Mouse (Mus musculus) hindbrain, embryonic 12.5 days (tissue): ENCODE results near the gene Vps16. TPM values are rescaled to one million over a fixed set of nuclear protein-coding genes. Genes with fewer than 3 reads are reported as not detected.
A peak's percentile ranks its signal among the peaks of the same experiment; 100 is the strongest.

ENCODE experiments used
- ATAC-seq: fragments of 200-750 bp; cut with Nextera tagmentation; 2 replicates; pipeline ENCODE4 v1.8.0; 2017; ENCODE audit warnings: moderate TSS enrichment; ENCODE audit not compliant: low FRiP score
- H3K27ac ChIP-seq: fragments of 300-500 bp; sonication (generic); 2 replicates; pipeline ENCODE4 v1.5.1; 2016; ENCODE audit warnings: mild to moderate bottlenecking
- H3K27me3 ChIP-seq: fragments of 300-500 bp; sonication (generic); 2 replicates; pipeline ENCODE4 v1.6.1; 2016; ENCODE audit warnings: mild to moderate bottlenecking
- H3K36me3 ChIP-seq: fragments of 300-500 bp; sonication (generic); 2 replicates; pipeline ENCODE4 v1.6.1; 2016; ENCODE audit warnings: mild to moderate bottlenecking
- H3K4me1 ChIP-seq: fragments of 300-500 bp; sonication (generic); 2 replicates; pipeline ENCODE4 v1.6.1; 2016
- H3K4me2 ChIP-seq: fragments of 300-500 bp; sonication (generic); replicated peaks from 2 replicates; pipeline ENCODE4 v1.6.1; 2016; ENCODE audit warnings: mild to moderate bottlenecking
- H3K4me3 ChIP-seq: fragments of 300-500 bp; sonication (generic); 2 replicates; pipeline ENCODE4 v1.5.1; 2016; ENCODE audit warnings: mild to moderate bottlenecking
- H3K9ac ChIP-seq: fragments of 300-500 bp; sonication (generic); 2 replicates; pipeline ENCODE4 v1.6.1; 2016; ENCODE audit warnings: mild to moderate bottlenecking, moderate library complexity
- H3K9me3 ChIP-seq: fragments of 300-500 bp; sonication (generic); replicated peaks from 2 replicates; pipeline ENCODE4 v1.6.1; 2016; ENCODE audit warnings: mild to moderate bottlenecking
- WGBS: fragments of 180-500 bp; shearing (Covaris S2); methylation state at CpG from one replicate; pipeline ENCODE4 v1.1.7; 2016; 5-methylcytosine and 5-hydroxymethylcytosine counted together
- polyA plus RNA-seq: library from polyadenylated mRNA; unstranded; fragments of >200 nt; fragmentation: Nextera tagmentation; extraction: Ambion mirVana; gene quantifications from 2 replicates; pipeline ENCODE4 v1.2.1, GENCODE M21; 2016

The Vps16 gene
- polyA plus RNA-seq, 1 experiment from 2014 or later = 107 TPM

DNA sequence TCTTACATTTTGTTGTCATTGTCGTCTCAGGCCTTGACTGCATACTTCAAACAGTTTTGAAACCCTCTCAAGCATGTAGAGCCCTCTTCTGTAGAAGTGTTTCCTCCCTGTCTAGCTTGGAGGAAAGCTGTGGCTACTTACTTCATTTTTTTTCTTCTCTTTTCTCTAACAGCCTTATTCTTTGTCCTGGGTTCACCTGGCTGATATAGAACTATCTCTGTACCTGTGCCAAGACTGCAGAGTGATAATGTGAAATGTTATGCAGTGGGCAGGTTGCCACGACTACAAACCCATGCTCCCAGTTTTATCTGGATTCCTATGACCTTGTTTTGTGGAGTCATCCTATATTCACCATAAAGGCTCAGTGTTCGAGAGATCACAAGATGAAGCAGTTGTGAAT lies 6.3 kb downstream of the Vps16 start:
- no peaks in the 10 kb centered on the region for H3K9me3 ChIP-seq
- ATAC-seq = no peak
- no peak overlapping the region for H3K4me3 ChIP-seq
- H3K9ac ChIP-seq = no peak overlapping the region
- no peaks in the 10 kb centered on the region for H3K27me3 ChIP-seq
- 90% methylated on average over 3 of the region's 3 CpGs for whole genome bisulfite sequencing
- H3K4me2 ChIP-seq = no peak overlapping the region
- no peak overlapping the region for H3K27ac ChIP-seq
- peaks cover under 1% of the 10 kb centered on the region for H3K4me1 ChIP-seq
- peaks cover 6% of the 10 kb centered on the region; the same call in 1 of the 2 replicates for H3K36me3 ChIP-seq

DNA sequence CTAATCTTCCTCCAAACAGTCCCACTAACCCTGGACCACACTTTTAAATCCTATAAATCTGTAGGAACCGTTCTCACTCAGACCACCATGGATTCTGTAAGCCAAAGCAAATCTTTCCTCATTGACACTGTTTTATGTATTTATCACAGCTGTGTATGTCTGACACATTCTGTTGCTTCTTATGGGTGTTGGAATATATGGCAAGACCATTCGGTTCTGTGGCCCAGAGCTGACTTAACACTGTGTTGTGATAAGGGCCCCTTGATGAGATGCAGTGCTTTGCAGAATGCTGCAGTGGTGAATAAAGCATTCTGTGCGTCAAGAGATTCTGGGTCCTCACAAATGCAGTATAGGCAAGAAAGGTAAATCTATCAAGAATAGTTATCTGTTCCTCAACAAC lies 8.0 kb downstream of the Vps16 start:
- Histone ChIP-seq H3K4me2 (no peak overlapping the region), H3K9me3 (no peaks in the 10 kb centered on the region), H3K4me3 (no peak overlapping the region), H3K36me3 (peaks cover 9% of the 10 kb centered on the region; the same call in 1 of the 2 replicates), H3K4me1 (no peaks in the 10 kb centered on the region), H3K27me3 (no peaks in the 10 kb centered on the region), H3K27ac (no peak overlapping the region), H3K9ac (no peak overlapping the region)
- 90% methylated on average over 3 of the region's 3 CpGs for WGBS
- ATAC-seq = no peak

DNA sequence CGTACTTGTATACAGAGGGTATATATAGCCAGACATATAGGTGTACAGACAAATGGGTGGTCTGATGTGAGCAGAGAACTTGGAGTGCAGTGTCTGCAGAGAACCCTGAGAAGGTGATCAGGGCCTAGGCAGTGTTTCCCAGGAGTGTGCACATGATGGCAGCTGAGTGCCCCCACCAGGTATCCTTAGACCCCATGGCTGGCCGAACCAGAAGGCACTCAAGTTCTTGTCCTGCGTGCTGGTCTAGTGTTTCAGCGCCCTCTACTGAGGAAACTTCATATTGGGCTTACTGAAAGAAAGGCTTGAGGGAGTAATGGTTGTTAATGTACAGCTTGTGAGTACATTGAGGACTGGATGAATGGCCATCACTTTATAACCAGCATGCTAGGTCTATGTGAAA lies 9.0 kb downstream of the Vps16 start:
- H3K9ac ChIP-seq = no peak overlapping the region
- H3K36me3 ChIP-seq = peaks cover 17% of the 10 kb centered on the region
- H3K4me2 ChIP-seq = no peak overlapping the region
- no peak for ATAC-seq
- no peaks in the 10 kb centered on the region for H3K27me3 ChIP-seq
- no peaks in the 10 kb centered on the region for H3K4me1 ChIP-seq
- WGBS = 26% methylated on average over 4 of the region's 4 CpGs
- H3K4me3 ChIP-seq = no peak overlapping the region
- no peak overlapping the region for H3K27ac ChIP-seq
- H3K9me3 ChIP-seq = no peaks in the 10 kb centered on the region

DNA sequence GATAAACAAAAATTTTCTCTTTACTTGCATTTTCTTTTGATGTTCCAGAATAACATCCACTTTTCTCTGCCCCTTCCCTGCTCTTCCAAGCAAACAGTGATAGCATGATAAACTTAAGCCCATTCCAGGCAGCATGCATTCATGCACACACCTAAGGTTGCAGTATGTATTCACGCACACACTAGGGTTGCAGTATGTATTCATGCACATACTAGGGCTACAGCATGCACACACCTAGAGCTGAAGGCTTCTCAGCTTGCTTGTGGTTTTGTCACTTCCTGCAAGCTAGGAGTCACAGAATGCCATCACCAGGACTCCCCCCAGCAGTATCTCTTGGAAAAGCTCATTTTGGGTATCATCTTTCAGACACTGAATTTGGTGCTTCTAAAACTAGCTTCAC lies 12.6 kb downstream of the Vps16 start:
- H3K9ac ChIP-seq = no peak overlapping the region
- H3K4me1 ChIP-seq = no peaks in the 10 kb centered on the region
- no peaks in the 10 kb centered on the region for H3K27me3 ChIP-seq
- 95% methylated on average over 1 of the region's 1 CpGs for WGBS
- peaks cover 51% of the 10 kb centered on the region for H3K36me3 ChIP-seq
- no peak overlapping the region for H3K4me2 ChIP-seq
- H3K4me3 ChIP-seq = no peak overlapping the region
- no peak overlapping the region for H3K27ac ChIP-seq
- H3K9me3 ChIP-seq = no peaks in the 10 kb centered on the region
- ATAC-seq = no peak

DNA sequence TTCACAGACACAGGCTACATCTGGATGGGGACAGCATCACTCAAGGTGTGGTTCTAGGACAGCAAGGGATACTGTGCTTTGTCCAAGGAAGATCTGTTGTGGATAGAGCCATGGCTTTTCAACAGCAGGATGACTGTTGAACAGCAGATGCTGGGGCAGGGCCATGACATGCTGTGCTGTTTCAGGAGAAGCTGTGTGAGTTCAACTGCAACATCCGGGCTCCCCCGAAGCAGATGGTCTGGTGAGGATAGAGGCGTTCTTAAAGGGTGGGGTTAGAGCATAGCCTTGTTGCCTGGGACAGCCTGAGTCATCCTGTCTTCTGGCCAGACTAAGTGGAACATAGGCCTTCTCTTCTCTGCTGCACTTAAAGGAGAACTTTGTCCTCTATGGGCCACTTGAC lies 14.7 kb downstream of the Vps16 start:
- Histone ChIP-seq H3K36me3 (peaks cover 68% of the 10 kb centered on the region), H3K4me1 (no peaks in the 10 kb centered on the region), H3K4me3 (no peak overlapping the region), H3K4me2 (no peak overlapping the region), H3K27me3 (no peaks in the 10 kb centered on the region), H3K9ac (no peak overlapping the region), H3K9me3 (no peaks in the 10 kb centered on the region), H3K27ac (no peak overlapping the region)
- no peak for ATAC-seq
- WGBS = 91% methylated on average over 3 of the region's 3 CpGs

DNA sequence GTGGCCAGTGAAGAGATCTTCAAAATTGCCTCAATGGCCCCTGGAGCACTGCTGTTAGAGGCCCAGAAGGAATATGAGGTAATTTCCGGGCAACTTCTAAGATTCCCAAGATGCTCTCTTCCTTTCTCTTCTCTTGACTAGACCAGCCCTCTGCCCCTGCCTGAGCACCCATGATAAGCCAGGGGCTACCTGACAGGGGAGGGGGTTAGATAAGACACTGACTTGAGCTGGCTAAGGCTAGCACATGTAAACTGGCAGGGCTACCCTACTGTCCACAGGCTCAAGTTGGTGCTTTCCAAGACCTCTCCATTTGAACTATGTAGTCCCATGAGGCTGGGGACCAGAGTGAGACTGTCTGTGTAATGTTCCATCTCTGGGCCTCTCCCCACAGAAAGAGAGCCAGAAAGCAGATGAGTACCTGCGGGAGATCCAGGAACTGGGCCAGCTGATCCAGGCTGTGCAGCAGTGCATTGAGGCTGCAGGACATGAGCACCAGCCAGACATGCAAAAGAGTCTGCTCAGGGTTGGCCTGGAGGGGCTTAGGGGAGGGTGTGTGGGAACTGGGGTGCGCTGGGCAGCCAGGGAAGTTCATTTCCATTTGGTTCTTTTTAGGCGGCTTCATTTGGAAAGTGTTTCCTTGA lies 15.8 kb downstream of the Vps16 start:
- Histone ChIP-seq H3K9me3 (no peaks in the 10 kb centered on the region), H3K4me1 (no peaks in the 10 kb centered on the region), H3K27me3 (no peaks in the 10 kb centered on the region), H3K4me2 (no peak overlapping the region), H3K36me3 (peaks cover 76% of the 10 kb centered on the region), H3K9ac (no peak overlapping the region), H3K4me3 (no peak overlapping the region), H3K27ac (no peak overlapping the region)
- no peak for ATAC-seq
- 94% methylated on average over 4 of the region's 4 CpGs for WGBS

DNA sequence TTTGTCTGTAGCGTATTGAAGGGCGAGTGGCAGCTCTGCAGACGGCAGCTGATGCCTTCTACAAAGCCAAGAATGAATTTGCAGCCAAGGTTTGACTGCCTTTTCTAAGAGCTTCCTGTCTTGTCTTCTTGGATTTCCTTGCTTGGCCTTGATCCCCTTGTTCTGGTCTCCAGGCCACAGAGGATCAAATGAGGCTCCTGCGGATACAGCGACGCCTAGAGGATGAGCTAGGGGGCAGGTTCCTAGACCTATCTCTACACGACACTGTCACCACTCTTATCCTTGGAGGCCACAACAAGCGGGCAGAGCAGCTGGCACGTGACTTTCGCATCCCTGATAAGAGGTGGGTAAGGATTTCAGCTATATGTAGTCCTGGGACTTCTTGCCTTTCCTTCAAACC lies 18.0 kb downstream of the Vps16 start:
- Histone ChIP-seq H3K4me1 (no peaks in the 10 kb centered on the region), H3K4me3 (no peak overlapping the region), H3K36me3 (peaks cover 76% of the 10 kb centered on the region), H3K27ac (no peak overlapping the region), H3K27me3 (0 out of 2 replicates have a peak, but pooled peaks cover 3% of the 10 kb centered on the region), H3K9me3 (no peaks in the 10 kb centered on the region), H3K9ac (no peak overlapping the region), H3K4me2 (no peak overlapping the region)
- ATAC-seq = no peak
- WGBS = 88% methylated on average over 10 of the region's 10 CpGs

DNA sequence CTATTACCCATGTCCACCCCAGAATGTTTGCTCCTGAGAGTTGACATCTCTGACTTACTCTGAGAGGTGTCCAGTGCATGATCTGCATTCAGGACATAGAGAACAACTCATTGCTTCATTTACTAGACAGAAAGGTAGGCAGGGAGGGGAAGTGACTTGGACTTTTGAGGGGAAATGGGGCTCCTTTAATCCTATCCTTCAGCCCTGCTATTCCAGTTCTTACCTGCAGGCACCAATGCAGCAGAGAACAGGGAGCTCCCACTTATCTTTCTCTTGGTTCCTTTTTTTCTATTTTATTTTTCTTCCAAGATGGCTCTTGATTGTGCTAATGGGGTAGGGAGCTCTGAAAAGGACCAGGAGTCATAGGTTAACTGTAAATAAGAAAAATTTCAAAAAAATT lies 24.3 kb downstream of the Vps16 start:
- H3K27me3 ChIP-seq = peaks cover 9% of the 10 kb centered on the region; the same call in 1 of the 2 replicates
- H3K36me3 ChIP-seq = peaks cover 15% of the 10 kb centered on the region
- H3K9me3 ChIP-seq = no peaks in the 10 kb centered on the region
- H3K9ac ChIP-seq = no peak overlapping the region
- H3K4me2 ChIP-seq = no peak overlapping the region
- no peak overlapping the region for H3K4me3 ChIP-seq
- H3K27ac ChIP-seq = no peak overlapping the region
- peaks cover 22% of the 10 kb centered on the region for H3K4me1 ChIP-seq
- ATAC-seq = no peak

DNA sequence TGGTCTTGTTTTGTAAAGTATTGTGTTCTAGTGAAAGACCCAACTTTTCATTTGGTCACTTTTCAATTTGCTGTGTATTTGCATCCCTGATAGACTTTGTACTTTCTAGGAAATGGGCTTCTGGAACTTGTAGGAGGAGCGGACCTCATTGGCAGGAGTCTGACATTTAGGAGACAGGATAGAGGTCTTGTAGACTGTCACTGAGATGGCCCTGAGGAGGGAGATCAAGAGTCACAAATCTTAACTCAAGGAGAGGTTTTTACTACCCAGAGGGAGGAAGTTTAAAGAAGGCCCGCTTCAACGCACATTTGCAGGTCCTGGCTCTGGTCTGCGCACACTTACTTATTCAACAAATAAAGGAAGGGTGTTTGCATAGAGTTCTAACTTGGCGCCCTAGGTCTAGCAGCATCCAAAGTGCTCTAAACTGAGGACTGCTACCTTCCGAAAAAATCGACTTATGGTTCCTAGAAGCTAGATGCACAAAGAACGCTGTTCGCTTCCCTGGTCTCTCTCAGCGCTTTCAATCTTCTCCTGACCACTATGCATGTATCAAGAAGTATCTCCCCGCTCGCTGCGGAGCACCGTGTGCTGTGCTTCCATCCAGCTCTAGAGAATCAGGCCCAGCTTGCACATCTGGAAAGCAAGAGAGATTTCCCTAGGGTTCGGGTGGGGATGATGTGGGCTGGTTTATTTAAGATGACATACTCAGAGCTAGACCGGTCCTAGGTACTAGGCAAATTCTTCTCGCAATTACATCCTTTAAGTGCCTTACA lies 25.1 kb downstream of the Vps16 start:
- Histone ChIP-seq H3K36me3 (peaks cover 8% of the 10 kb centered on the region), H3K4me1 (peaks cover 22% of the 10 kb centered on the region), H3K4me3 (peak overlapping the region; percentile 84), H3K9me3 (no peaks in the 10 kb centered on the region), H3K9ac (peak overlapping the region; percentile 76), H3K4me2 (peak overlapping the region; percentile 84), H3K27me3 (peaks cover 9% of the 10 kb centered on the region; the same call in 1 of the 2 replicates), H3K27ac (no peak overlapping the region)
- 9% methylated on average over 17 of the region's 17 CpGs for WGBS
- peak; percentile 18; the same call in 1 of the 2 replicates for ATAC-seq

DNA sequence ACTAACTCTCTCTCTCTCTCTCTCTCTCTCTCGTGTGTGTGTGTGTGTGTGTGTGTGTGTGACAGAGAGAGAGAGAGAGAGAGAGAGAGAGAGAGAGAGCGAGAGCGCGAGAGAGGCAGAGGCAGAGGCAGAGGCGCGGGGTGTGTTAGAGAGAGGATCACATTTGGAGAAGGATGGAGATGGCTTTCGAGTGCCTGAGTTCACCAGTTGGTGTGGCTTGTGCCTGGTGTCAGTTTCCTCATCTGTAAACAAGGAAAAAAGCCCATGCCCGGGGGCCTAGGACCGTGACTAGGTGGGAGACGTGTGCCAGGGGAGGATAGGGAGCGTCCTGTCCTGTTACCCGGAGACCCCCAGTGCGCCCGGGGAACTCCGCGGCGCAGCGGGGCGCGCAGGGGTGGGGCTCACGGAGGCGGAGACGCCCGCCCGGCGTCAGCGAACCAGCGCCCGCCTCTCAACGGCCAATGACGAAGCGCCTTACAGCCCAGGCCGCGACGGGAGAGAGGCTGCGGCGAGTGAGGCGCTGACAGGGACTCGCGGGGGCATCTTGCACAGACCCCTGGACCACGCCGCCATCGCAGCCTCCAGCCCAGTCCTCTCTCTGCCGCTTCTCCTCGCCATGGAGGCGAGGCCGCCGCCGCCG lies 25.8 kb downstream of the Vps16 start, which contains the start of gene Ptpra:
TSS of gene Ptpra (plus strand) at position 485 of the 640 bp plus-strand sequence.
- under 1% methylated on average over 46 of the region's 50 CpGs for WGBS
- H3K36me3 ChIP-seq = 0 out of 2 replicates have a peak, but pooled peaks cover 3% of the 10 kb centered on the region
- peak within 1 kb of the TSS; percentile 76 for H3K27ac ChIP-seq
- ATAC-seq = peak; percentile 98
- H3K9me3 ChIP-seq = no peaks in the 10 kb centered on the region
- peak within 1 kb of the TSS; percentile 76 for H3K9ac ChIP-seq
- H3K4me3 ChIP-seq = peak within 1 kb of the TSS; percentile 84
- H3K27me3 ChIP-seq = peaks cover 9% of the 10 kb centered on the region; the same call in 1 of the 2 replicates
- peaks cover 22% of the 10 kb centered on the region for H3K4me1 ChIP-seq
- H3K4me2 ChIP-seq = peak within 1 kb of the TSS; percentile 84

DNA sequence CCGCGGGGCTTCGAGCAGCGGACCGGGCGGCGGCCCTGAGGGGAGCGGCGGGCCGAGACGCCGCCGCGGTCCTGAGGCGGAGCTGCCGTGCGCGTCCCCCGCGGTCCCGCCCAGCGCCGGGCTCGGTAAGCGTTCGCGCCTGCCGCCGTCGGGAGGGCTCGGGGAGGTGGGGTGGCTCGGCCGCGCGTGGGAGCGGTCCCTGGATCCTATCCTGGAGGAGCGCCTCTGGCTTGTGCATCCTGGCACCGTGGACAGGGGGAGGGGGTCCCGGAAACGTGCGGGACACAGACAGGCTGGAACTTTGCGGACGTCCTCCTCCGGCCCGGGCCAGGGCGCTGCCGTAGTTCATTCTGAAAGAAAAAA lies 26.3 kb downstream of the Vps16 start:
- H3K9ac ChIP-seq = peak overlapping the region; percentile 76
- peaks cover 9% of the 10 kb centered on the region; the same call in 1 of the 2 replicates for H3K27me3 ChIP-seq
- H3K4me1 ChIP-seq = peaks cover 22% of the 10 kb centered on the region
- under 1% methylated on average over 46 of the region's 47 CpGs for WGBS
- H3K27ac ChIP-seq = peak overlapping the region; percentile 76
- H3K4me3 ChIP-seq = peak overlapping the region; percentile 84
- H3K36me3 ChIP-seq = no peaks in the 10 kb centered on the region
- no peaks in the 10 kb centered on the region for H3K9me3 ChIP-seq
- H3K4me2 ChIP-seq = peak overlapping the region; percentile 84
- peak; percentile 81 for ATAC-seq

DNA sequence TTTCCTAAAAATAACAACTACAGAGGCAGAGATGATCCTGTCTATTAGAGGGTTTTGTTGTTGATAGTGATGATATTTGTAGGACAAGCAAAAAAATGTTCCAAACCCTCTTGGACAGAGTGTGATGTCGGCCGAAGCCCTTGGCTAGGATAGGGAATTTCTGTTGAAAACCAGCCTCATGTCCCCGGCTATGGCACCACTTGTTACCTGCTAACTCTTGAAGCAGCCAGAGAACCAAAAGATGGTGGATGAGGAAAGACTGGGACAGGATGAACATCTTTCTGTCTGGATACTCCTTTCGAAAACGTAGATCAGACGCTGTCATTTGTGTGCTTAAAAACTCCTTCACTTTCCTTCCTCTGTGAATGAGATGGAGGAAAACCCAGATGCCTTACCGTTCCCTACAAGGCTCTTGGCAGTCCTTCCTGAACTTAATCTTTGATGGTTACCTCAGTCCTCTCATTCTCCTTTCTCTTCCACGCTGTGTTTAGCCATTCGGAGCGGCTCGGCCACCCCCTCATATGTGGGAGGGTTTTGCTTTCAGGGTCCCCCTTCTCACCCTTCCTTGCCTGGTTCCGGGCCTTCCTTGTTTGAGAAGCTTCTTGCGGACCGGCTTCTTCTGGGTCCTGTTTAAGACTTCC lies 27.1 kb downstream of the Vps16 start:
- Histone ChIP-seq H3K27me3 (peaks cover 9% of the 10 kb centered on the region; the same call in 1 of the 2 replicates), H3K9ac (peak overlapping the region; percentile 76), H3K4me1 (peaks cover 27% of the 10 kb centered on the region), H3K4me2 (peak overlapping the region; percentile 84), H3K27ac (no peak overlapping the region), H3K9me3 (no peaks in the 10 kb centered on the region), H3K36me3 (no peaks in the 10 kb centered on the region), H3K4me3 (peak overlapping the region; percentile 84)
- WGBS = 71% methylated on average over 14 of the region's 14 CpGs
- no peak for ATAC-seq
